Mouse (Mus musculus) midbrain, embryonic 12.5 days (tissue): ENCODE data around the gene Sec24d. TPM values are rescaled to one million over a fixed set of nuclear protein-coding genes. Genes with fewer than 3 reads are reported as not detected.

Experiments used
- ATAC-seq: fragments of 200-750 bp; cut with Nextera tagmentation; 2 replicates; pipeline ENCODE4 v1.8.0; 2017; ENCODE audit warnings: low read depth, moderate TSS enrichment, moderate library complexity; ENCODE audit not compliant: low FRiP score
- H3K27ac ChIP-seq: fragments of 300-500 bp; sonication (generic); replicated peaks from 2 replicates; pipeline ENCODE4 v1.5.1; 2016; ENCODE audit warnings: mild to moderate bottlenecking
- H3K27me3 ChIP-seq: fragments of 300-500 bp; sonication (generic); 2 replicates; pipeline ENCODE4 v1.6.1; 2016; ENCODE audit warnings: mild to moderate bottlenecking
- H3K36me3 ChIP-seq: fragments of 300-500 bp; sonication (generic); 2 replicates; pipeline ENCODE4 v1.6.1; 2016
- H3K4me1 ChIP-seq: fragments of 300-500 bp; sonication (generic); 2 replicates; pipeline ENCODE4 v1.6.1; 2016
- H3K4me2 ChIP-seq: fragments of 300-500 bp; sonication (generic); replicated peaks from 2 replicates; pipeline ENCODE4 v1.6.1; 2016; ENCODE audit warnings: mild to moderate bottlenecking, moderate library complexity
- H3K4me3 ChIP-seq: fragments of 300-500 bp; sonication (generic); 2 replicates; pipeline ENCODE4 v1.5.1; 2016; ENCODE audit warnings: mild to moderate bottlenecking
- H3K9ac ChIP-seq: fragments of 300-500 bp; sonication (generic); replicated peaks from 2 replicates; pipeline ENCODE4 v1.6.1; 2016; ENCODE audit warnings: mild to moderate bottlenecking, moderate library complexity
- H3K9me3 ChIP-seq: fragments of 300-500 bp; sonication (generic); 2 replicates; pipeline ENCODE4 v1.6.1; 2016; ENCODE audit warnings: mild to moderate bottlenecking
- WGBS: fragments of 180-500 bp; shearing (Covaris S2); methylation state at CpG from one replicate; pipeline ENCODE4 v1.1.7; 2016; 5-methylcytosine and 5-hydroxymethylcytosine counted together
- polyA plus RNA-seq: library from polyadenylated mRNA; unstranded; fragments of >200 nt; fragmentation: Nextera tagmentation; extraction: Ambion mirVana; gene quantifications from 2 replicates; pipeline ENCODE4 v1.2.1, GENCODE M21; 2016

Sec24d gene
- polyA plus RNA-seq, 1 experiment from 2014 or later: 23.4 TPM

DNA sequence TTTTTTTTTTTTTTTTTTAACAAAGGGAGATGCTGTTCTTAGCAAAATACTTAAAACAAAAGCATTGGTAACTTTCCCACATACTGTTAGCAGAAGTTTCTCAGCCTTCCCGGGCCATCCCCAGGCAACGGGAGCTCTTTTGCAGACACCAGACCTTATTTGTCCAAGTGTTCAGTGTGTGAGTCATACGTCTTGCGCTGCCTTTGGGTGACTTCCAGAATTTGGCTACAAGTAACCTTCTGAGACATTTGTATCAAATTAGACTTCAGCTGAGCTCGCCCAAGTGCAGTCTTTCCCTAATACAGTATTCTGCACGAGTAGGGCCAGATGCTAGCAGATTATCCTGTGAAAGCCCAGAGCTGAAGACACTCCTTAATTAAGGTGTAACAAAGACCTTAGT, 62.0 kb downstream of the Sec24d start:
- Histone ChIP-seq H3K4me1 (no peaks in the 10 kb centered on the region), H3K27ac (no peak overlapping the region), H3K4me2 (no peak overlapping the region), H3K9me3 (no peaks in the 10 kb centered on the region), H3K27me3 (no peaks in the 10 kb centered on the region), H3K4me3 (no peak overlapping the region), H3K9ac (no peak overlapping the region), H3K36me3 (no peaks in the 10 kb centered on the region)
- ATAC-seq: no peak
- WGBS: 74% methylated on average over 6 of the region's 6 CpGs

DNA sequence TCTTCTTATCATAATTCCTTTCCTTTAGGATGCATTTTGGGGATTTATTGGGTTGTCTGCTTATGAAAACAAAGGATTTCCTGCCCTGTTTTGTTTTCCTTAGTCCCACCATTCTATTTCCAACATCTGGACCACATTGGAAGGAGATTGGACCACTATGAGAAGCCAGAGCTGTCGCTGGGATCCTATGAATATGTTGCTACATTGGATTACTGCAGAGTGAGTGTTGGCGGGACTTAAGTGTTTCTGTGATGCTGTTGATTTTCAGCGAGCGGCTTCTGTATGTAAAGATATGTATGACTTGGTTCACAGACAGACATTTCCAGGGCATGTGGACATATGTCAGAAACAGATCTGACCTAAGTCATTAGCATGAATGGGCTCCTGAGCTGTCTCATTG, 63.0 kb downstream of the Sec24d start:
- no peaks in the 10 kb centered on the region for H3K36me3 ChIP-seq
- H3K4me2 ChIP-seq: no peak overlapping the region
- no peak for ATAC-seq
- no peak overlapping the region for H3K4me3 ChIP-seq
- H3K9me3 ChIP-seq: no peaks in the 10 kb centered on the region
- no peak overlapping the region for H3K27ac ChIP-seq
- H3K9ac ChIP-seq: no peak overlapping the region
- WGBS: 84% methylated on average over 4 of the region's 4 CpGs
- H3K27me3 ChIP-seq: no peaks in the 10 kb centered on the region
- no peaks in the 10 kb centered on the region for H3K4me1 ChIP-seq

DNA sequence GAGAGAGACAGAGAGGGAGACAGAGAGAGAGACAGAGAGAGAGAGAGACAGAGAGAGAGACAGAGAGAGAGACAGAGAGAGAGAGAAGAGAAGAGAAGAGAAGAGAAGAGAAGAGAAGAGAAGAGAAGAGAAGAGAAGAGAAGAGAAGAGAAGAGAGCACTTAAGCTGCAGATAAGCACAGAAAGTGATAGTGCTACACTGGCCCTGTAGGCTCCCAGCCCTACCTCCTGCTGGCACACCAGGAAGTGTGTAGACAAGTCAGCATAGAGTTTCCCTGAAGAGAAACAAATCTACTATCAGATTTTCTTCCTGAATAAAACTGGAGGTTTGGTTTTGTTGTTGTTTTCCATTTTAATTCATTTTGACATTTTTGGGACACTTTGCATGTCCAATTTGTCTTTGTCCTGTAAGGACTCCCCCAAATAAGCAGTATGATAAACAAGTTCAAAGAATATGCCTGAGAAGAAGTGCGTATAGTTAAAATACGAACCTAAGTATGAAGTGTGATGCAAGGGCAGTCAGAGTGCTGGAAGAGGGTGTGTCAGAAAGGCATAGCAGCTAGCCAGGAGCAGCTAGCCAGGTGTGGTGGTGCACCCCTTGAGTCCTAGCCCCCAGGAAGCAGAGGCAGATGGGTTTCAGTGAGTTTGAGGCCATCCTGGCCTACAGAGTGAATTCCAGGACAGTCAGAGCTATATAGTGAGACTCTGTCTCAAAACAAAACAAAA, 65.2 kb downstream of the Sec24d start:
- Histone ChIP-seq H3K36me3 (no peaks in the 10 kb centered on the region), H3K4me1 (no peaks in the 10 kb centered on the region), H3K27me3 (no peaks in the 10 kb centered on the region), H3K4me3 (no peak overlapping the region), H3K9me3 (no peaks in the 10 kb centered on the region), H3K4me2 (no peak overlapping the region), H3K9ac (no peak overlapping the region), H3K27ac (no peak overlapping the region)
- 88% methylated on average over 2 of the region's 2 CpGs for WGBS
- ATAC-seq: no peak

DNA sequence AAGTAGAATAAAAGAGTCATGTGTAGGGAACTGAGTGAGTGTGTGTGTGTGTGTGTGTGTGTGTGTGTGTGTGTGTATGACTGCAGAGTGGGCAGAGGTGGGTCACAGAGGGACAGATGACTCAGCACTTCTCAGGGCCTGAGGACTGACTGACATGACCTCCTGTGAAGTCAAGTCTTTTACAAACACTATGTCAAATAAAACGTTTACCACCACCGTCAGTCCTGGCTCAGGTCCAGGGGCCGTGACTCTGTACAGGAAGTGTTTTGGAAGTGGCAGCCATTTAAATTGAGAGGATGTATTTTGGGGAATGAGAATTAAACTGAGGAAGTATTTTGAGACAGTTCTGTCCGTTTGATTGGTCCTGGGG, 65.8 kb downstream of the Sec24d start:
- Histone ChIP-seq H3K4me1 (no peaks in the 10 kb centered on the region), H3K36me3 (no peaks in the 10 kb centered on the region), H3K27me3 (no peaks in the 10 kb centered on the region), H3K27ac (no peak overlapping the region), H3K9ac (no peak overlapping the region), H3K9me3 (no peaks in the 10 kb centered on the region), H3K4me2 (no peak overlapping the region), H3K4me3 (no peak overlapping the region)
- no peak for ATAC-seq
- 59% methylated on average over 4 of the region's 4 CpGs for WGBS

DNA sequence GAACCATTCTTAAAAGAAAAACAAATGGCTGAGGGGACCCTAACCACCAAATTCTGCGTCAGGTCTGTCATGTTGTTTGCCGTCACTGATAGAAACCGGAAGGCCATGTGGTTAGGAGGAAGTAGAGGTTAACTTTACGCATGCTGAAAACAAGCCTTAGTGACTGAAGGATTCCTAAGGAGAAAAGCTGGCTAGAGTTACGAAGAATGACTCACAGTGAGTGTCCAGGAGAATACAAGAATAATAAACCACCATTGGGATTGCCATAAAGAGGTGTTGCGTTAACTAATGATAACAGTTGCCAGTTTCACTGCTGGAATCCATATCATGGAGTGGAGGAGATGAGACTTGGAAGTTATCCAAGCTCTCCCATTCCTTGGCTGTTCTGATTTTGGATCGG, 67.7 kb downstream of the Sec24d start:
- Histone ChIP-seq H3K9ac (no peak overlapping the region), H3K4me3 (no peak overlapping the region), H3K4me2 (no peak overlapping the region), H3K36me3 (no peaks in the 10 kb centered on the region), H3K27ac (no peak overlapping the region), H3K9me3 (no peaks in the 10 kb centered on the region), H3K27me3 (no peaks in the 10 kb centered on the region), H3K4me1 (no peaks in the 10 kb centered on the region)
- ATAC-seq: no peak
- 84% methylated on average over 7 of the region's 7 CpGs for WGBS

DNA sequence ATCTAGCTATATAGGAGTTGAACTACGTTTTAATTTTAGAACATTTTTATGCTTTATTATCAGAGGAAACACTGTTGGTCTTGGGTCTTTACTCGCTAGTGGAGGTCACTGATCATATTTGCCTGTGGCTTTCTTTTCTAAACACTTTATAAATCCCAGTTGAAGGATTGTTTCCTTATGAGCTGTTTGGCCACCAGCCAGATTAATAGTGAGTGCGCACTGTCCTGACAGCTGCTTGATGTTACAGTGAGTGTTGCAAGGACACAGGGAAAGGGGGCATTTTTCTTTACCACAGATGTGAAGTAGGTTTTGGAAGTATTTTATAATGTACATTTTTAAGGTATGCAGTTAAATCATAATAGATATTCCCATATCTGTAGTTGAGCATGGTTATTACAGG, 68.2 kb downstream of the Sec24d start:
- H3K4me3 ChIP-seq: no peak overlapping the region
- H3K9ac ChIP-seq: no peak overlapping the region
- no peak overlapping the region for H3K27ac ChIP-seq
- no peaks in the 10 kb centered on the region for H3K4me1 ChIP-seq
- no peaks in the 10 kb centered on the region for H3K36me3 ChIP-seq
- H3K9me3 ChIP-seq: no peaks in the 10 kb centered on the region
- H3K27me3 ChIP-seq: no peaks in the 10 kb centered on the region
- no peak for ATAC-seq
- WGBS: 81% methylated on average over 3 of the region's 3 CpGs
- no peak overlapping the region for H3K4me2 ChIP-seq

DNA sequence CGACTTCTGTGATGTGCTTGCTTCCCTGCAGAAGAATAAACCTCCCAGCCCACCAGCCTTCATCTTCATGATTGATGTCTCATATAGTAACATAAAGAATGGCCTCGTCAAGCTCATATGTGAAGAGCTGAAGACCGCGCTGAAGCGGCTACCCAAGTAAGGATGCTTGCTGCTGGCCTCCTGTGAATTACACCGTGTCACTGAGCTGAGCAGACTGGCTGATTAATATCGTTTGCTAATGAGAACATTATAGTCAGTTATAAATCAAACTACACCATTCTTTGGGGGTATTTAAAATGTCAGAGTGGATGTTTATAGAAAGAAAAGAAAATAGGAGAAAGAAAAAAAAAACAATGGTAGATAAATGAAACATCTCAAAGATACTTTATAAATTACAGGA, 69.2 kb downstream of the Sec24d start:
- Histone ChIP-seq H3K36me3 (no peaks in the 10 kb centered on the region), H3K4me2 (no peak overlapping the region), H3K27ac (no peak overlapping the region), H3K9ac (no peak overlapping the region), H3K4me3 (no peak overlapping the region), H3K27me3 (no peaks in the 10 kb centered on the region), H3K4me1 (no peaks in the 10 kb centered on the region), H3K9me3 (no peaks in the 10 kb centered on the region)
- 89% methylated on average over 7 of the region's 7 CpGs for WGBS
- no peak for ATAC-seq

DNA sequence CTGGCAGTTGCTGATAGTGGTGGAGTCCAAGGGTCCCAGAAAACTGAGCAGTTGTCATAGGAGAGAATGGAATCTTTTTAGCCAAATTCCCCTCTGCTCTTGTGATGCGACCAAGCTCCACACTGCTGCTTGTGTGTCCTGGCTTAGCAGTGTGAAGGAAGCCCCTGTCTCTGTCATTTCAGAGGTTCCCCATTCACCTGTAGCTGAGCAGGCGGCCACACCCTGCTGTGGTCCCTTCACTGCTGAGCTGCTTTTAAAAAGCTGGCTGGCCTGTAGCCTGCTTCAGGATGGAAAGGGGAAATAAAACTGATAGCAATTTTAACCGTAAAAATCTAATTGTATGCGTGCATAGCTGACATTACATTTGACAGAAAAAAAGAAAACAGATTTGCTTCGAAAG, 69.7 kb downstream of the Sec24d start:
- Histone ChIP-seq H3K4me2 (no peak overlapping the region), H3K9ac (no peak overlapping the region), H3K4me1 (no peaks in the 10 kb centered on the region), H3K27me3 (no peaks in the 10 kb centered on the region), H3K36me3 (no peaks in the 10 kb centered on the region), H3K9me3 (no peaks in the 10 kb centered on the region), H3K4me3 (no peak overlapping the region), H3K27ac (no peak overlapping the region)
- 77% methylated on average over 5 of the region's 5 CpGs for whole genome bisulfite sequencing
- ATAC-seq: no peak

DNA sequence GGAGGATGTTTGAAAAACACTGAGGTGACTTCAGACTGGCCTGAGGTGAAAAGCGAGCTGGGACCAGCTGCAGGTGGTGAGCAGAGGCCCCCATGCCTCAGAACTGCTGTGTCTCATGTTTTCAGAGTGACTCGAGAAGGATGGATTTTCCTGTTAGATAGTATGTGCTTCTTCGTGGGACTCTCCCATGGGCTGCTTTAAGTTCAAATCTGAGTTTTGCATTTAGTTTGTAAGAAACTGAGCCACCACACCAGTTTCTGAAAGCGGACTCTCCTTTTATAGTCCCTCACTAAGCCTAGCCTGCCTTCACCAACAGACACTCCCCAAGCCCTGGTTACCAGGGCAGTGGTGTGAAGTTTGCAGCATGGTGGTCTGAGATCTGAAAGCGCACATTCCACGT, 70.6 kb downstream of the Sec24d start:
- Histone ChIP-seq H3K9ac (no peak overlapping the region), H3K4me2 (no peak overlapping the region), H3K4me1 (no peaks in the 10 kb centered on the region), H3K27ac (no peak overlapping the region), H3K4me3 (no peak overlapping the region), H3K9me3 (no peaks in the 10 kb centered on the region), H3K36me3 (no peaks in the 10 kb centered on the region), H3K27me3 (no peaks in the 10 kb centered on the region)
- WGBS: 76% methylated on average over 6 of the region's 6 CpGs
- no peak for ATAC-seq

DNA sequence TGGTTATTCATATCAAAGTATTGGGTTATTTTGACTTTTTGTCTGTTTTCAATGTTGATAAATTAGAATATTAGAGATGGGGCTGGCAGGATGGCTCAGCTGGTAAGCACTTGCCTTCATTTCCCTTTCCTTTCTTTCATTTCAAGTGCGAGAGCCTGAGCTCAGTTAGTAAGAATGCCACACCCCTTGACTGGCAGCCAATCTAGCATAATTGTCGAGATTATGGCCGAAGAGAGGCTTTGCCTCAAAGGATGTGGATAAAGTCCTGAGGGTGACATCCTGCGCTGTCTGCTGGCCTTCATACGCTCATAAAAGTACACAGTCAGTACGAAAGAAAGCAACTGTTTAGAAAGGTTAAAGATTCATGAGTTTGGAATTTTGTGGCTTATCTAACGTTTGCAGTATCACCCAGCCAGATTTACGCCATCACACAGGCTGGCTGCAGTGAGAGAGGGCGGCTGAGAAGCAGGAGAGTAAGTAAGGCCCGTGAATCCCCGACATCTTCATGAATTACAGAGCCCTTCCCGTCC, 71.5 kb downstream of the Sec24d start:
- no peak overlapping the region for H3K9ac ChIP-seq
- WGBS: 75% methylated on average over 12 of the region's 12 CpGs
- H3K36me3 ChIP-seq: no peaks in the 10 kb centered on the region
- H3K4me3 ChIP-seq: no peak overlapping the region
- H3K9me3 ChIP-seq: no peaks in the 10 kb centered on the region
- no peaks in the 10 kb centered on the region for H3K4me1 ChIP-seq
- H3K27ac ChIP-seq: no peak overlapping the region
- H3K27me3 ChIP-seq: no peaks in the 10 kb centered on the region
- no peak overlapping the region for H3K4me2 ChIP-seq
- no peak for ATAC-seq

DNA sequence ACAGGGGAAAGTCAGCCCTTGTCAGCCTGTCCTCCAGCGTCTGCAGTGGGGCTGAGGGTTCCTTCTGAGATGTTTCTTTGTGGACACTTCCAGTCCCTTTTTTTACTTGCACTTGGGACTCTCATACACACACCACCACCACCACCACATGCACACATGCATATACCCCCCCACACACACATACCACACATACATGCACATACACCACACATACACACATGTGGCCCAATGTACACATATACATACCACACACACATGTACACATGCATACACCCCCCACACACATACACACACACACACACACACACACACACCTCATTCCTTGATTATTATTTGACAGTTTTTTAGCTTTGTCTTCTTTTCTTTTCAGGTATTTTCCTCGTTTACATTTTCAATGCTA, 73.8 kb downstream of the Sec24d start:
- no peak for ATAC-seq
- 84% methylated on average over 2 of the region's 2 CpGs for WGBS

DNA sequence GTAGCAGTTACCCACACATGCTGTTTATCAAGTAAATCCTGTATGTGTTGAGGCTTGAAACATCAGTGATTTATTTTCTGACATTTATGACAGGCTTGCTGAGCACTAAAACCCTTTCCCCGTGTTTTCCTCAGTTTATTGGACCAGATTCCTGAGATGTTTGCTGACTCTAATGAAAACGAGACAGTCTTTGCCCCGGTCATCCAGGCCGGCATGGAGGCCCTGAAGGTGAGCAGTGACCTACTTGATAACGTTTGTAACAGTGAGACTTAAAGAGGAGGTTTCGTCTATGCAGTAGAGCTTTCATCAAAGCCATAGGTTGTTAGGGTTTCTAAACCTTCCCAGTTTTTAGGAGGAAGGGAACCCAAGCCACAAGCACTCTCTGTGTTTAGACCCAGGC, 76.4 kb downstream of the Sec24d start:
- Histone ChIP-seq H3K27ac (no peak overlapping the region), H3K9me3 (no peaks in the 10 kb centered on the region), H3K27me3 (no peaks in the 10 kb centered on the region), H3K4me2 (no peak overlapping the region), H3K9ac (no peak overlapping the region), H3K4me1 (no peaks in the 10 kb centered on the region), H3K4me3 (no peak overlapping the region), H3K36me3 (no peaks in the 10 kb centered on the region)
- WGBS: 81% methylated on average over 6 of the region's 6 CpGs
- ATAC-seq: no peak

More for the DNA sequence above, 73.8 kb downstream of the Sec24d start:
- no peaks in the 10 kb centered on the region for H3K4me1 ChIP-seq
- no peaks in the 10 kb centered on the region for H3K36me3 ChIP-seq
- no peaks in the 10 kb centered on the region for H3K27me3 ChIP-seq
- H3K9ac ChIP-seq: no peak overlapping the region
- H3K4me3 ChIP-seq: no peak overlapping the region
- no peaks in the 10 kb centered on the region for H3K9me3 ChIP-seq
- no peak overlapping the region for H3K27ac ChIP-seq
- H3K4me2 ChIP-seq: no peak overlapping the region
